Mouse (Mus musculus): ENCODE results near the gene Mta2.
A peak's percentile ranks its signal among the peaks of the same experiment; 100 is the strongest.

The Mta2 gene

DNA sequence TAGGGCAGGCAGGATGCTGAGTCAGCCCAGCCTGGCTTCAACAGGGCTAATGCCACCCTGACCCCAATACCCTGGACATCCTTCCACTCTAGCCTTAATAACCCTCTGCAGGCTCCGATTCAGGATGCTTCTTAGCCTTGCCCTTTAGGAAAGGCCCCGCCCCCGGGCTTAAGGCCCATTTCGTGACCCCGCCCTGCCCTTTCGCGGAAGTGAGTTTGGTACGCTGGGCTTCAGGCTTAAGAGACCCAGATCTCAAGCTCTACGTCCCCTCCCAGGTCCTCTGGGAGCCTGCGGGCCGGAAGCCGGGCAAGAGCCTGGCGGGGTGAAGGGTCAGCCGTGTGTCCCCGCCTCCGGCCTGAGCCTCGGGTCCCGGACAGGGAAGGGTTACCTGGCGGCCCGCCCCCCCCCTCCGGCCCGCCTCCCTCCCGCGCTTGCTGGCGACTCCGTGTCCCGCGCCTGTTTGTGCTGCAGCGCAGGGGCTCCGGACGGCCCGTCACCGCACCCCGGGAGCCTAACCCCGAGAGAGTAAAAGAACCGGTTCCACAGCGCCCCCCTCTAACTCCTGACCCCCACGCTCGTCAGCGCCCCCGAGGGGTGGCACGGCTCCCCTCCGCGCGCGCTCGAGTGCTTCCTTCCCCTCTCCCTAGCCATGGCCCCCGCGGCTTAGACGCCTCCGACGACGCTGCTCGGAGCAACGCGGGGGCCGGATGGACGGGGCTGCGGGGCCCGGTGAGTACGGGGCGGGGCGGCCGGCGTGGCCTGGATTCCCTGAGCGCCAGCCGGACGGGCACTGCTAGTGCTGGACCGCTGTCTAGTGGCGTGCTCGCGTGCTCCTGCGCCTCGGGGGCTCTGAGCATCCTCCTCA is 12.2 kb upstream of the Mta2 start, which contains the start of the genes Rom1 and Eml3:
Rom1 (minus strand) TSS at position 133 of the 865 bp plus-strand sequence.
Eml3 (plus strand) TSS at position 329 of the 865 bp plus-strand sequence.
- DNase-seq (ENCODE audit: low read depth): peak; percentile 93

DNA sequence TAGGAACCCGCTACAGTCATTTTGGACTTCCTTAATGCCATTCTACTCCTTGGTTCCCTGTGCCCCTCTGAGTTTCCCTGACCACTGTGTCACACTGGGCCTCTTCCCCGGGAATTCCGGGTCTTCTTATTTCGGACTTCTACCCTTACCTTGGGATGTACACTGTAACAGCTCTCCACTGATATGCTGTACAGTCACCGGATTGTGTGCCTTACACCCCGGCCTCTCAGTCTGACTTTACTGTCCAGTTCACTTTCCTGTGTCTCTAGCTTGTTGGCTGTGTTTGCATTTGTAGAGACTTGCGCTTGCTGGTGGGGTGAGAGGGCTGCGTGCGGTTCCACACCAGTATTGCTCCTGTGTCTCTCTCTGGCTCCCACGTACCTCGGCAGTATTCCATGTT is 11.6 kb upstream of the Mta2 start:
- no peak for DNase-seq (ENCODE audit: low read depth)

DNA sequence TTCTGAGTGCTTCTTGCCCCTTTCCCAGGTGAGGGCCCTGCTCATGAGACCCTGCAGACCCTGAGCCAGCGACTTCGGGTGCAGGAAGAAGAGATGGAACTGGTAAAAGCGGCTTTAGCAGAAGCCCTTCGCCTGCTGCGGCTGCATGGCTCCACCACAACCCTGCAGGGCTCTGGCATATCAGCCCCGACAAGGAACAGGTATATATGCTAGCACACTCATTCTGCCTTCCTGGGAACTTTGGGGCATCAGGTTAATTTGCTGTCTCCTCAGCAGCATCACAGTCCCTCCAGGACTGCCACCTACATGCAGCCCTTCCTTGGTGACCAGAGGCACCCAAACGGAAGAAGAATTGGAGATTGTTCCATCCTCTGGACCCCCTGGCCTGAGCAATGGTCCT is 10.9 kb upstream of the Mta2 start:
- no peak for DNase-seq (ENCODE audit: low read depth)

DNA sequence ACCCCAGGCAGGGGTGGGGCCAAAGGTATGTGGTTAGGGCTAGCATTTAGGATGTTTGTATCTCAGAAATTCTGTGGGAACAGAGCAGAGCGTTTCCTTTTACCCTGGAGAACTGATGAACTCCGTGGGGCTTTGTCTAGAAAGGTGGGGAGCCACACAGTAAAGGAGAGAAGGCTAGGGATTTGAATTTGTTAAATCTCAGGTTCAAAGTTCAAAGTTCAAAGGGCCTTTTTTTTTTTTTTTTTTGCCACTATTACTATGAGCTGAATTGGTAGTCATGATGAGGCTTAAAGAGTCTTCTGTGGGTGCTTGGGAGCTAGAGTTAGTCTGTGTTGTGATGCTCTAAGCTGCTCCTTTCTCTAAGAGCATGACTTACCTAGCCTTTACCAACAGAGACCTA is 4.9 kb upstream of the Mta2 start:
- DNase-seq (ENCODE audit: low read depth): no peak

DNA sequence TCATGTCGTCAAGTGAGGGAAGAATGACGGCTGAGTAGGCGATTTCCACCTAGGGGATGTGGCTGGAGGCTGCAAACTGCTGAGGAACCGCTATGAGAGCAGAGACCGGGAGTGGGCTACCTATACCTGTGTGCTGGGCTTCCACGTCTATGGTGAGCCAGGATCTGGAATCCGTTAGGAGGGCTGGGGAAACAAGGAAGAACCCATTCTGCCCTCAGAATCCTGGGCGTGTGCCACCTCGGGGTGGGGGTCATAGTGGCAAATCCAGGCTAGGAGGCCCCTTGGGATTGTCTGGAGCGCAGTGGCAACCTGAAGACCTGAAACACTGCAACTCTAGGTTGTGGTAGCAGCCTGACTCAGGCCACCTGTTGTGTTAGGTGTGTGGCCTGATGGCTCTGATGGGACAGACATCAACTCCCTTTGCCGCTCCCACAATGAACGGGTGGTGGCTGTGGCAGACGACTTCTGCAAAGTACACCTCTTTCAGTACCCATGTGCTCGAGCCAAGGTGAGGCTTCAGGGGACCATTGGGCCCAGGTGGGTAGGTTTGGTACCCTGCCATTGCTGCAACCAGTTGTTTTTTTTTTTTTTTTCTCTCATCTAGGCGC is 1.0 kb upstream of the Mta2 start:
- no peak for DNase-seq (ENCODE audit: low read depth)

DNA sequence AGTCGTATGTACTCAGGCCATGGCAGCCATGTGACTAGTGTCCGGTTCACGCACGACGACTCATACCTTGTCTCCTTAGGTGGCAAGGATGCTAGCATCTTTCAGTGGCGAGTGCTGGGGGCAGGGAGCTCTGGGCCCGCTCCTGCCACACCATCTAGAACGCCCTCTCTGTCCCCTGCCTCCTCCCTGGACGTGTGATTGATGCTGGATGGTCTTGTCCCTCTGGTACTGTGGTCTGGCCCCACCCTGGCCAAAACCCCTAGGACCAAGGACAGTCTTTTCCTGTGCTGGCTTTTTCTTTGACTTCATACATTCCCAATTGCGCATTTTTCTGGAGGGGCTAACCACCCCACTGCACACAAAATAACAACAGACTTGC is 550 bp upstream of the Mta2 start:
- DNase-seq (ENCODE audit: low read depth): no peak

DNA sequence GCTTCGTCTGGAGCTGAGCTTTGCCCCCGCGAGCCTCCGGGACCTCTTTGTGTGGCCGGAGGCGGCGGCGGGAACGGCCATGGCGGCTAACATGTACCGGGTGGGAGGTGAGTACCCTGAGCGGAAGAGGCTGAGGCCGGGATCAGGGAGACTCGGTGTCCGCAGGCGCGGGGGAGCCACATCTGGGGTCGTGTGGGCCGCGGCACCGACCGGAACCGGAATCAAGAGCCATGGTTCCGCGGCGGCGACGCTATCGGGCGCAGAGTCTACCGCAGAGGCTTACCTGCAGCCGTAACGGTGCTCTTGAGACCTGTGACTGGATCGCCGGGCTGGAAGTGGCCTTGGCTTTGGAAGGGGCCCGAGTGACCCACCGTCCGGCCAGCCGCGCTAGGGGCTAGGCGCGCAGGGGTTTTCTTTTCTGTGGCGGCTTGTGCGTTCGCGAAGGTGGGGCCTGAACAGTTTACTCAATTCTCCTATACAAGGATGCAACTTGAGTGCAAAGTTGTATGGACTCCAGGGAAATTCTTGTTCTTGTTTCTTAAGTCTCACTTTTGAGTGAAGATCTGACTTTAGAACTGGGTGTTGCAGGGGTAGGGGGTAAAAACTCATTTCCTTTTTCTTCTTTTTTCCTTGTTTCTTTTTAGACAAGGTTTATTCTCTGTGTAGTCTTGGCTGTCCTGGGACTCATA is 745 bp downstream of the Mta2 start:
- peak; percentile 85 for DNase-seq (ENCODE audit: low read depth)

DNA sequence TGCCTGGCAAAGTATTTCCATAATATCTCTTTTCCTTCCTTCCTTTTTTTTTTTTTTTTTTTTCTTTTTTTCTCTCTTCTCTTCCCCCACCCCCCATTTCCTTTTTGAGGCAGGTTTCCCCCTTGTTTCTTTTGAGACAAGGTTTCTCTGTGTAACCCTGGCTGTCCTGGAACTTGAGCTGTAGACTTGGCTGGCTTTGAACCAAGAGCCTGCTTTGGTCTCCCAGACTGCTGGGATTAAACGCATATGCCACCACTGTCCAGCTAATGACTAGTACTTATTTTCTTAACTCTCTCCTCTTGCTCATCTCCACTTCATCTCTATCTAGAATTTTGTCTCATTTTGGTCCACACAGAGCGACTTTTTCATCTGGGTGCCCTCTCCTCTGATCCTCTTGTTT is 1.4 kb downstream of the Mta2 start:
- peak; percentile 38 for DNase-seq (ENCODE audit: low read depth)

DNA sequence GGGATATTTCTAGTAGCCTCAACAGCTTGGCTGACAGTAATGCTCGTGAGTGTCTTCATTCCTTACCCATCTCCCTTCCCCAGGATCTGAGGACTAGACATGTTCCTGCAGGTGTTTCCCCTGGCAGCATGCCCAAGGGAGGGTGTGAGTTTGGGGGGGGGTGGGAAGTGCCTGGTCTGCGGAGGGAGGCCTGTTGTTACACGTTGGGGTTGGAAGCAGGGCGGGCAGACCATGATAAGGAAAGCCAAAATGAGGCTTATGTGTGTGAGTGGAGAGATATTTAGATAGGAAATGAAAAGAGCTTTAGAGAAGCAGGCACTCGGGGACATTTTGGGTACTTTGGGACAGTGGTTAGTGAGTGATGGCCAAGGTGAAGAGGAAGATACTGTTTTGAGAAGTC is 2.4 kb downstream of the Mta2 start:
- no peak for DNase-seq (ENCODE audit: low read depth)

DNA sequence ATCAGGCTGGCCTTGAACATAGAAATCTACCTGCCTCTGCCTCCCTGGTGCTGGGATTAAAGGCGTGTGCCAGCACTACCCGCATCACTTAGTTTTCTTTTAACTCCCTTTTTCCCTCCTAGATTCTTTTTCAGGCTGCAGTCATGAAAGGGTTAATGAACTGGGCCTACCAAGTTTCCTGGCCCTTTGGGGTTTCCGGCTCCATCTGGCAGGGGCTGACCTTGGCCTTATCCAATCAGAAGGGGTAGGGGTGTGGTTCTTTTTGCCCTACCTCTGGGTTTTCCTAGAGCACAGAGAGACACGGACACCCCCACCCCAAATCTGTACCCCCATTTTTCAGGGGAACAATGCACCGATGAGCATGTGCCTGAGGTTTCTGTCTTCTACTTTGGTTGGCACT is 3.1 kb downstream of the Mta2 start:
- peak; percentile 82 for DNase-seq (ENCODE audit: low read depth)

DNA sequence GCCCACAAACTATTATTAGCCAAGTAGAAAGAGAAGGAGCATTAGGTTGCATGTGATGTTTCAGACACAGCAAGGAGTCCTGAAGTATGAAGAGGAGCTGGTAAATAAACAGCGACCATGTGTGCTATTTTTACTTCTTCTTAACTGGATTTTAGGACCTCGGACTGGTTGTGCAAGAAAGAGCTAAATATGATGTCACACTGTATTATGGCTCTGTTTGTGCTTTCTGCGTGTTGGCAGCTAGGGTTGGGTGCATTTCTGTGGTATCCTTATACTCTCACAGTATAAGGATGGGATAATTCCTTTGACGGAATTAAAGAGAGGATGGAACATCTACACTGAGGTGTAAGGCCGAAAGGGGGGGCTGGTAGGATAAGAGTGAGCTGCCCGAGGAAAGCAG is 3.6 kb downstream of the Mta2 start:
- no peak for DNase-seq (ENCODE audit: low read depth)

DNA sequence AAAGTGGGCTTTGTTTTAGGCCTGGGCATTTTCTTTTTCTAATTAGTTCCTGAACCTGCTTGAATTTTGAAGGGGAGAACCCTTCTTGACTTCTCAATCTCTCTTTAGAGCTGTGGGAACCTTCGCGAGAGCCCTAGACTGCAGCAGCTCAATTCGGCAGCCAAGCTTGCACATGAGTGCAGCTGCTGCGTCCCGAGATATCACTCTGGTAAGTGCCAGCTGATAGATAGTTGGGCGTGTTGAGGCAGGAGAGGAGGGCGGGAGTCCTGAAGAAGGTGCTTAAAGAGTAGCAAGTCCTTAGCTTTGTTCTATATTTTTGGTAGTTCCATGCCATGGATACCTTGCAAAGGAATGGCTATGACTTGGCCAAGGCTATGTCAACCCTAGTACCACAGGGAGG is 5.3 kb downstream of the Mta2 start:
- no peak for DNase-seq (ENCODE audit: low read depth)

DNA sequence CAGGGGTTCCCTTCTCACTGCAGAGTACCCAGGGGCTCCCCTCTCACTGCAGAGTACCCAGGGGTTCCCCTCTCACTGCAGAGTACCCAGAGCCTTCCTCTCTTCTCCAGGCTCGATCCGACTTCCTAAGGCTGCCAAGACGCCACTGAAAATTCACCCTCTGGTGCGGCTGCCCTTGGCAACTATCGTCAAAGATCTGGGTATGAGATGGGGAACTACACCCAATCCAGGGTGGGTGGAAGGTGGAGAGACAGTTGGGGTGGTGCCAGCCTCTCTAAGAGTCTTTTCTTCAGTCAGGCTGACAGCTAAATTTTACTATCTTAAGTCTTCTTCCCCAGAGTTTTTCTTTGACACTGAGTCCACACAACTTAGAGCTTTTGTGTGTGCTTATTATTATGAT is 8.5 kb downstream of the Mta2 start:
- no peak for DNase-seq (ENCODE audit: low read depth)

DNA sequence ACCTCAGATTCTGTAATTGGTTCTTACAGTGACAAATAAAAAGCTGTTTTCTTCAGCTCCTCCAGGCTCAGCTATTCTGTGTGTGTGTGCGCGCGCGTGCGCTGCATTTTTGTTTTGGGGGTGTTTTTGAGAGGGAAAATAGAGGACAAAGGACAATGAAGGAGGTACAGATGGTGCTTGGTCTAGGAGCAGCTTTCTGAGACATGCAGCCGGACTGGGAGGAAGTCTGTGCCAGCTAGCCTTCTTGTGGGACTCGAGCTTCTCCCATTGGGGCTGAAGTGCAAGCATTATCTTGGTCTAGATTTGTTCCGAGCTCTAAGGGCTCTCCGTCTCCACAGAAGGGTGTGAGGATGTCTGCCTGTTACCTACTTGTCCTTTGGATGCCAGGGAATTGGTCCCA is 10.6 kb downstream of the Mta2 start:
- DNase-seq (ENCODE audit: low read depth): no peak

DNA sequence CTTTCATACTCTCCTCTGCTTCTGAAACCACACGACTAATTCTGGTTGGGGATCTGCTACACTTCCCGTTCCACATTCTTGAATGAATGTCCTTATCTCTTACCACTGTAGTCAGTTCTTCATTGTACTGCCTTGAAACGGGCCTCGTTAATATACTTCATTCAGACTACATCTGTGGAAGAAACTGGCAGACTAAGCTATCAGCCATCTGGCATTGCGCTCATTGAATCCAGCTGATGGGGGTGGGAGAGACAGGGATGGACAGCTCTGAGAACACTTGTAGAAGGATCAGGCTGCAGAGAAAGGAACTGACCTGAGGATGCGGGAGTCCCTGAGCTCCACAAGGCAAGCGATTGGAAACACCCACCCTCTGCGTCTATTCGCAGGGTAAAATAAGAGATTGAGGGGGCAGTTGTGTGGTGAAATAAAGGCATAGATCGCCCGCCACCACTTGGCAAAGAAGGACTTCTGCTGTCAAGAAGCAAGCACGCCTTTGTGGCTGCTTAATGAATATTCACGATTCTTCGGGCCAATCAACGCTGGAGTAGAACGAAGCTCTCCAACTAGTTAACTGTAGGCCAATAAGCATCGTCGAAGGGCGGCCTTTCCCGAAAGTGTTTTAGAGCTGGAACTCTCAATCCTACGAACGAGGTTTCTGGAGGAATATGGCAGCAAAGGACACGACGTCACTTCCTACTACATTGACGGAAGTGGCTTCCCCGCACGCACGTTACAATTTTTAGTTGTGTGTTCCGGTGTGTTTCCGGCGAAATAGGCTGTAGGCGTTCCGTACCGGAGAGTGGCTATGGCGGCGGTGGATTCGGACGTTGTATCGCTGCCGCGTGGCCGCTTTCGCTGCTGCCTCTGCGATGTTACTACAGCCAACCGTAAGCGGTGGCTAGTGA is 11.7 kb downstream of the Mta2 start, which contains the start of gene Tut1:
Tut1 (plus strand) TSS at position 713 of the 905 bp plus-strand sequence.
- peak; percentile 99 for DNase-seq (ENCODE audit: low read depth)

DNA sequence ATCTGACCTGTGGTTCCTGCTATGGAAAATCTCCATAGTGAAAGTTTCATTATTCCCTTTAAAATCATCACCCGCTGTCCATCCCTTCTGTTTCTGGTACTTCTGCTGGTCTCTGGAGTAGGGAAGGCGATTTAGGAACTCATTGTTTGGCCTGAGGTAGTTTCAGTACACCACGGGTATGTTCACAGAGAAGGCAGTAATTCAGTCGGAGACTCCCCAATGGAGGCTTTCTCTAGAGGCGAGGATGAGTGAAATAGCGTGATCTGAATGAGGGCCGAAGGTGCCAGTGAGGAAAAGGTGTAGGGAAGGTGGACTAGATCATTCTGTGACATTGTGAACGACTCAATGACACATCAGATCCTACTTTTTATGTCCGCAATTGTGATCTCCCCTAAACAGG is 12.5 kb downstream of the Mta2 start:
- DNase-seq (ENCODE audit: low read depth): peak; percentile 54

DNA sequence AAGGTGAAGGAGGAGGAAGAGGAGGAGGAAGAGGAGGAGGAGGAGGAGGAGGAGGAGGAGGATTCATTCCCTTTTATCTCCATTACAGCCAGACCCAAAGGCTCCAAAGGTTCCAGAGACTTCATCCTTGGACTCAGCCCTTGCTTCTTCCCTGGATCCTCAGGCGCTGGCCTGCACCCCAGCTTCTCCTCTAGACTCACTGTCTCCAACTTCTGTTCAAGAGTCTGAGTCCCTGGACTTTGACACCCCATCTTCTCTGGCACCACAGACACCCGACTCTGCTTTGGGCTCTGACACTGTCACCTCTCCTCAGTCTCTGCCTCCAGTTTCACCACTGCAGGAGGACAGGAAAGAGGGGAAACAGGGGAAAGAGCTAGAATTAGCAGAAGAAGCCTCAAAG is 20.6 kb downstream of the Mta2 start:
- no peak for DNase-seq (ENCODE audit: low read depth)

DNA sequence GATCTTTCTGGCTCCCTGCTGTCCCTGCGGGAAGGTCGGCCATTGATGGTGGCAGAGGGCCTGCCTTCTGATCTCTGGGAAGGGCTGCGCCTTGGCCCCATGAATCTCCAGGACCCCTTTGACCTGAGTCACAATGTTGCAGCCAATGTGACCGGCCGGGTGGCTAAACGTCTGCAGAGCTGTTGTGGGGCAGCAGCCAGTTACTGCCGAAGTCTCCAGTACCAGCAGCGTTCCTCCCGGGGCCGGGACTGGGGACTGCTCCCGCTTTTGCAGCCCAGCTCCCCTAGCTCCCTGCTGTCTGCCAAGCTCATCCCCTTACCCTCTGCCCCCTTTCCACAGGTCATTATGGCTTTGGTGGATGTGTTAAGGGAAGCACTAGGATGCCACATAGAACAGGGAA is 23.4 kb downstream of the Mta2 start:
- DNase-seq (ENCODE audit: low read depth): no peak

DNA sequence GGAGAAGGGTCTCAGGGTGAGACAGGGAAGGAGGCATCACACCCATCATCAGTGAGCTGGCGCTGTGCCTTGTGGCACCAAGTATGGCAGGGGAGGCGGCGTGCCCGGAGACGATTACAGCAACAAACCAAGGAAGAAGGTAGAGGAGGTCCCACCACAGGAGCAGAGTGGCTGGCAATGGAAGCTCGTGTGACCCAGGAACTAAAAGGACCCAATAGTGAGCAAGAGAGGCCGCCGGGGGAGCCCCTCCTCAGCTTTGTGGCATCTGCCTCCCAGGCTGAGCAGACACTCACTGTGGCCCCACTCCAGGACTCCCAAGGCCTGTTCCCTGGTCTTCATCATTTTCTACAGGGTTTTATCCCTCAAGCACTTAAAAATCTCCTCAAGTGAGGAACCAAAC is 24.1 kb downstream of the Mta2 start:
- no peak for DNase-seq (ENCODE audit: low read depth)

DNA sequence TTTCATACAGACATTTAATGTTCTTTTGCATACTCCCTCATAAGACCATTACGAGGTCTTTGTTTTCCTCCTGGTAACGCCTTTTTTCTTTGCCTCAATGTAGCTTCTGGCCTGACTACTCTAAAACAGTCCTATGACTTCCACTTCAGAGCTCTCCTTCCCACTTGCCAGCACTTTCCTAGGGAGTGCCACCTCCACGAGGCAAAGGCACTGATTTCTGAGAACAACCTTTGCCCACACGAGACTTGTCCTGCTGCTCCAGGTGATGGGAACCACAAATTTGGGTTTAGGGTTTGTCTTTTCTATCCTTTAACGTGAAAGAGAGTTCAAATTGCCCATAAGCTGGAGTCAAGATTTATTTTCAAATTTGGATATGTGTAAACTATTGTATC is 24.5 kb downstream of the Mta2 start:
- no peak for DNase-seq (ENCODE audit: low read depth)

DNA sequence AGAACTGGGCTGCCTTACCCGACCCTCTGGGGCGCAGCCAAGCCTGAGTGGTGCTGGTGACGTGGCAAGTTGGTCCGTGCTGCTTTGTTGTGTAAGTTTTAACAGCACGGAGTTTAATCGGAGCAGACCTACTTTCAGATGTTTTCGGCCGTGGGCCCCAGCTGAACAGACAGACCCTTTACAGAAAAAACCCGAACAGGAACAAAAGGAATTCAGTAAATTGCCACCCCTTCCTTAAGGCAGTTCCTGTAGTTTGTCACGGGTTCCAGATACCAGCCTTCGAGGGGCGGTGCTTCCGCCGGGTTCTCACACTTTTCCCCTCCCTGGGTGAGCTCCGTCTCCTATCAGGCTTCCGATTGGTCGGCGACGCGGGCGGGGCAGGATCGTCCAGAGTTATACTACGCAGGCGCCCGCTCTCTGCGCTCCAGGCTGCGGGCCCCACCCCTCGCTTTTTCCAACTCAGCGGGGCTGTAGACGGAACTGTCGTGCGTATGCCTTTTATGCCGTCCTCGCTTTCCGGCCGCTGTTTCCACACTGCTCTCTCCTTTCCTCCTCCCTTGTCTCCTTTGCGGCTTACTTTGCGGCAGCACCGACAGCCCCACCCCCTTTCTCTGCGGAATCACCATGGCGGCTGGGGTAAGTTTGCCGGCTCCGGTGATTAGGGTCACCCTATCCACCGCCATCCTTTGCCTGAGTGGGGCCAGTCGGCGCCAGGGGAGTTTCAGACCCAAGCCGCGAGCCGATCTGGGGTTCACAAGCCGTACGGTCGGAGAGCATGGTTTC is 25.1 kb downstream of the Mta2 start, which contains the start of gene Eef1g:
Eef1g (plus strand) TSS at position 452 of the 783 bp plus-strand sequence.
- DNase-seq (ENCODE audit: low read depth): peak; percentile 99

All from induced T-regulatory cell, adult 2 months (primary cell).